Mouse (Mus musculus) ES-E14 (cell line): ENCODE measurements around the gene C1qc. TPM values are rescaled to one million over a fixed set of nuclear protein-coding genes. Genes with fewer than 3 reads are reported as not detected.

ENCODE experiments used
- DNase-seq: peaks from one replicate; pipeline ENCODE4 v3.0.0-alpha.2; 2013; ENCODE audit warnings: low read depth, low spot score
- H3K27ac ChIP-seq: 2 replicates; pipeline ENCODE4 v1.5.1; 2012; ENCODE audit warnings: low read depth, mild to moderate bottlenecking, low read length, moderate library complexity, mixed read lengths; ENCODE audit not compliant: poor library complexity, insufficient read depth, severe bottlenecking
- H3K36me3 ChIP-seq: 2 replicates; pipeline ENCODE4 v1.6.1; 2012; ENCODE audit warnings: mild to moderate bottlenecking, low read length, moderate library complexity, mixed read lengths; ENCODE audit not compliant: control insufficient read depth, poor library complexity, insufficient read depth, severe bottlenecking
- H3K4me1 ChIP-seq, 2 experiments: fragments of 150-350 bp in 1 of 2; sonication (generic) in 1 of 2; 2 replicates each; pipeline ENCODE4 v1.6.1; 2012; ENCODE audit warnings: low read length in 2 of 2, mild to moderate bottlenecking in 1 of 2, mixed read lengths in 1 of 2; ENCODE audit not compliant: control insufficient read depth in 2 of 2, insufficient read depth in 2 of 2, poor library complexity in 1 of 2
- H3K4me3 ChIP-seq, 2 experiments: fragments of 150-350 bp in 1 of 2; sonication (generic) in 1 of 2; 2 replicates each; pipeline ENCODE4 v1.5.1; 2012; ENCODE audit warnings: low read length in 2 of 2, low read depth in 1 of 2, mild to moderate bottlenecking in 1 of 2, mixed read lengths in 1 of 2; ENCODE audit not compliant: insufficient read depth in 1 of 2, poor library complexity in 1 of 2, severe bottlenecking in 1 of 2
- H3K9ac ChIP-seq: 2 replicates; pipeline ENCODE4 v1.6.1; 2012; ENCODE audit warnings: low read depth, mild to moderate bottlenecking, low read length, mixed read lengths; ENCODE audit not compliant: poor library complexity, insufficient read depth, severe bottlenecking
- H3K9me3 ChIP-seq: fragments of 150-350 bp; sonication (generic); 2 replicates; pipeline ENCODE4 v1.6.1; 2012; ENCODE audit warnings: low read depth, mild to moderate bottlenecking, low read length; ENCODE audit not compliant: control insufficient read depth, insufficient read depth
- CHD2 ChIP-seq: IDR thresholded peaks from 2 replicates; pipeline ENCODE4 v1.6.1; 2014; ENCODE audit warnings: mild to moderate bottlenecking, low read depth, low read length, inconsistent platforms
- HCFC1 ChIP-seq: IDR thresholded peaks from 2 replicates; pipeline ENCODE4 v1.6.1; 2012; ENCODE audit warnings: low read length, inconsistent platforms, borderline replicate concordance; ENCODE audit not compliant: insufficient read depth
- MAFK ChIP-seq: IDR thresholded peaks from 2 replicates; pipeline ENCODE4 v1.6.1; 2014; ENCODE audit warnings: mild to moderate bottlenecking, low read depth, low read length, inconsistent platforms; ENCODE audit not compliant: insufficient read depth
- ZC3H11A ChIP-seq: IDR thresholded peaks from 2 replicates; pipeline ENCODE4 v1.6.1; 2012; ENCODE audit warnings: low read depth, mild to moderate bottlenecking, inconsistent platforms, low read length, borderline replicate concordance
- ZNF384 ChIP-seq: IDR thresholded peaks from 2 replicates; pipeline ENCODE4 v1.6.1; 2012; ENCODE audit warnings: low read depth, low read length, inconsistent platforms
- in situ Hi-C, 2 experiments: fragments of 600-800 bp; cut with MboI; formaldehyde crosslinking; loops; one replicate each; pipeline ENCODE4 v1.15.1; 2025; ENCODE audit warnings: low sequenced_read_pairs in 2 of 2, inconsistent platforms in 1 of 2; ENCODE audit not compliant: unreplicated experiment in 2 of 2
- total RNA-seq: library from RNA; depleted of rRNA; stranded (reverse); fragments of 300-350 nt; gene quantifications from 2 replicates; pipeline ENCODE4 v1.2.3, GENCODE M21; 2012

C1qc gene
- total RNA-seq, 1 experiment: not detected

GRCm38 (mm10) chr4:136896461-136896860, 3.6 kb upstream of the C1qc start:
- Histone ChIP-seq H3K4me1 (peaks cover 2 to 17% of the 10 kb centered on the region in 2 experiments; a peak in 1 of 4 replicates), H3K27ac (no peak overlapping the region), H3K9me3 (no peaks in the 10 kb centered on the region), H3K36me3 (no peaks in the 10 kb centered on the region), H3K9ac (no peak overlapping the region), H3K4me3 (no peak overlapping the region)
- DNase-seq: no peak
- in situ Hi-C loops: no loop called here
- no peak for TF ChIP-seq CHD2
- TF ChIP-seq HCFC1: no peak
- no peak for TF ChIP-seq MAFK
- no peak for TF ChIP-seq ZC3H11A
- no peak for TF ChIP-seq ZNF384

- no peak for DNase-seq
- no peaks in the 10 kb centered on the region for H3K9me3 ChIP-seq
- no peak overlapping the region for H3K9ac ChIP-seq
- peaks cover 2 to 17% of the 10 kb centered on the region in 2 experiments; a peak in 1 of 4 replicates for H3K4me1 ChIP-seq
- no peak overlapping the region for H3K27ac ChIP-seq
- no peaks in the 10 kb centered on the region for H3K36me3 ChIP-seq
- in situ Hi-C loops: no loop called here
- TF ChIP-seq HCFC1 (no peak), MAFK (no peak), ZNF384 (no peak), ZC3H11A (no peak), CHD2 (no peak)
- H3K4me3 ChIP-seq: no peak overlapping the region
Measured at GRCm38 (mm10) chr4:136895861-136896260, 3.0 kb upstream of the C1qc start.

GRCm38 (mm10) chr4:136894821-136895220, 2.0 kb upstream of the C1qc start:
- in situ Hi-C loops: loop anchor here in 1 of 2 experiments (5.0 kb wide), 1 partner anchor 177 kb away; no protein-coding TSS in a partner anchor
- Histone ChIP-seq H3K9me3 (no peaks in the 10 kb centered on the region), H3K4me3 (no peak overlapping the region), H3K4me1 (peaks cover 0 to 16% of the 10 kb centered on the region in 2 experiments; a peak in 1 of 4 replicates), H3K36me3 (no peaks in the 10 kb centered on the region), H3K27ac (no peak overlapping the region), H3K9ac (no peak overlapping the region)
- DNase-seq: no peak
- TF ChIP-seq ZC3H11A (no peak), MAFK (no peak), ZNF384 (no peak), HCFC1 (no peak), CHD2 (no peak)

GRCm38 (mm10) chr4:136893691-136894543, 1.1 kb upstream of the C1qc start:
- in situ Hi-C loops: loop anchor here in 1 of 2 experiments (5.0 kb wide), 1 partner anchor 178 kb away; no protein-coding TSS in a partner anchor
- TF ChIP-seq MAFK (no peak), ZC3H11A (peak; percentile 23; the same call in 1 of the 2 replicates), CHD2 (no peak)
- Histone ChIP-seq H3K36me3 (no peaks in the 10 kb centered on the region), H3K9ac (no peak overlapping the region), H3K27ac (no peak overlapping the region), H3K4me1 (peaks cover 0 to 14% of the 10 kb centered on the region in 2 experiments; a peak in 1 of 4 replicates), H3K4me3 (no peak overlapping the region), H3K9me3 (no peaks in the 10 kb centered on the region)
- DNase-seq: no peak
